Mouse (Mus musculus): ENCODE measurements around the gene Asb18.

Gene Asb18

DNA sequence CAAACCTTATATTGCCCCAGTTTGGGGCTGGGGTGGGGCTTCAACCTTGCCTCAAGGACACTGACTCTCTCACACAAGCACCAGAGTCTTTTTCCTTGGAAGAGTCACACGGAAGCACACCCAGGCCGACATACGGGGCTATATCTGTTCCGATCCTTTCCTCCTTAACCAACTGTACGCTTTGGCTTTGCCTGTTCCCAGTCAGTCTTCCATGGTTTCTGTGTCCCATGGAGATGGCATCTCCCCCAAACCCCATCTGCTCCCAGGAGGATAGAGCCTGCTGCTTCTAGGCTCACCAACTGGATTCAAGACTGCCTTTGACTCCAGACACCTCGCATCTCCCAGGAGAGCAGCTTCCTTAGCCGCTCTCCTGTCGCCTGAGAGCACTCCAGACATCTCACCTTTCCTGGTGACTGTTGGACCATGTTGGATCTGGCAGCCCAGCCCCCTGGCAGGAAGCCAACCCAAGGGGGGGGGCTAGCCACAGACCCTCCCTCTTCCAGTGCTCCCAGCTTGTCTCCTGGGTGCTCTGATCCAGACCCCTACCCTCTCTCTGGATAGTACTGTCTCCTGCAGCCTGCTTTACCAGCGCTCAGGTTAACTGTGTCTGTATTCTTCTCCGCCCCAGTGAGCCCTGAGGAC lies 45.3 kb downstream of the Asb18 start:
- no peak for DNase-seq

GRCm38 (mm10) chr1:89968111-89968851 lies 46.2 kb downstream of the Asb18 start:
- DNase-seq: peak; percentile 70

DNA sequence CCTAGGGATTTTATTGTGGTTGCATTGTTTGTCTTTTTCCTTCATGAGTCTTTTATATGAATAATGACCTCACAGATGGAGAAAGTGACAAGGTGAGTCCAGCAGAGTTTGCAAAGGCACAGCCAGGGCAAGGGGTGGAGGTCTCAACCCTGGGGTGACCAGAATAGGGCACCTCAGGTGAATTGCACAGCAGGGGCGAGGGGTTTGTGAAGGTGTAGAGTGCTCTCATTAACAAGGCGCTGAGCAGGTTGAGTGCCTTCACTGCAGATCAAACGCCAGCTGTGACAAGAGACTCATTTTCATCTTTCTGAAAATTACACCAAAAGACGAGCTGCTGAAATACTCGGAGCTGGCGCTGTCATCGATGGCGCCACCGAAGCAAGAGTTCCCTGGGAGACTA lies 46.9 kb downstream of the Asb18 start:
- no peak for DNase-seq

DNA sequence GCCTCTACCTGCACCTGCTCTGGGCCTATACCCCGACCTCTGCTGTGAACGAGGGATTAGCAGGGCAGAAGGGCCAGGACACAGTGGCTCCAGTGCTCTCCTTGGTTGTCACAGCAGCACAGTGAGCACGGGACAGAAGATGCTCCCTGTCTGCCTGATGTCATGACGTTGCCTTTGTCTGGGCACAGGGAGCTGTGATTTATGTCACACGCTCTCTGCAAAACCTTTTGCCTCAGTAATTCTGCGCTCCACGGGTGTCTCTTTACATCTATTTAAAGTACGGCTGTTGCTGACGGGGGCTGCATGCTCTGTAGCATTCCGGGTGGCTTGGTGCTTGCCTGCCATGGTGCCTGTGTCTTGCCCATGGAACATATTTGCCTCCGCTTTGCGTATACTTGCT lies 50.0 kb downstream of the Asb18 start:
- DNase-seq: no peak

- DNase-seq: no peak
These were observed 51.2 kb downstream of the Asb18 start for GRCm38 (mm10) chr1:89963296-89963695.

DNA sequence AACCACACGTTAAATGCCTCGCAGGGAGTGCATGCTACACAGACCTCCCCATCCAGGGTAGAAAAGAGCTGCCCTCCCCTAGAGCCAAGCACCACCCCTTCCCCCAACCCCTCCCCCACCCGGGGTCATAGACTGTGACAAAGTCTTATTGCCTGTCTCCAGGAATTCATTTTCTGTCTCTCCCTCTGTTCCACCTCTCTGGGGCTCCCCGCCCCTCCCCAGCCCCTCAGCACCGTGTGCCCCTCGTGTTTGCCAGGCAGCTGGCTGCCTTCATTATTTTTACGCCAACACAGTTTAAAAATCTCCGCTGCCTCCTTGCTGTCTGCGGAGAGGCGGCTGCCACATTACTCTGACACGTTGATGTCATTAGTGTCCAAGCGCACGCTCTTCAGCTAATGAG lies 52.4 kb downstream of the Asb18 start:
- DNase-seq: peak; percentile 54

DNA sequence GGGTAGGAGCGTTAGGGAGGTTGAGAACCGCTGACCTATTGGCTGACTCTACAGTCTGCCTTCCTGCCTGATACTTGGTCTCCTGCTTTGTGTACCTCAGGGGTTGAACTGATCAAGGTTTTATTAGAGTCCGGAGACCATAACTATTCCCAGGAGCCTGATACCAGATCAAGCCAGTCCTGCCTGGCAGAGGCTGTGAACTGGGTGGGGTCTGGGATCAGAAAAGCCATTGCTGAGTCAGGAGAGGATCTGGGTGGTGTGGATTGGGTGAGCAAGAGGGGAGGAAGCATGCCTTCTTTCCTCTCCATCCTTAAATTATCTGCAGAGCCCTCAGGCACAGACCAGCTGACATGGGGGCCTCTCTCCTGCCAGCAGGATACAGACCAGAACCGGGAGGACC lies 55.1 kb downstream of the Asb18 start:
- DNase-seq: no peak

DNA sequence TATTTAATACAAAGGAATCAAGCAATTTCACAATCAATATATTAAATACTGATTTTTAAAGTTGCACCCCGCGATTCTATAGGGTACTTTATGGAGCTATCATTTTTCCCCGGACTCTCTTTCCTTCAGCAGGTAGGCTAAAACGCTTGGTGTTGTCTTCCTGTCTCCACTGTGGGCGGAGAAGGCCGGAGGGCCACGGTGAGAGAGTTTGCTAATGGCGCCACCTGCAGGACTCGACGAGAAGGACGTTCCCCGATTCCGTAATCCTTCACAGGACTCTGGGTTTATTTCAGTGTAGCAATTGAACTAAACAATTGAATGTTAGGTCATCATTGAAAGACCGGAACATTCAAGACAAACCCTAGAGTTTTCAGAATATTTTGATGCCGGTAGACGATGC lies 71.3 kb downstream of the Asb18 start:
- DNase-seq: peak; percentile 86

GRCm38 (mm10) chr1:89942395-89942976 lies 72.0 kb downstream of the Asb18 start:
- DNase-seq: no peak

DNA sequence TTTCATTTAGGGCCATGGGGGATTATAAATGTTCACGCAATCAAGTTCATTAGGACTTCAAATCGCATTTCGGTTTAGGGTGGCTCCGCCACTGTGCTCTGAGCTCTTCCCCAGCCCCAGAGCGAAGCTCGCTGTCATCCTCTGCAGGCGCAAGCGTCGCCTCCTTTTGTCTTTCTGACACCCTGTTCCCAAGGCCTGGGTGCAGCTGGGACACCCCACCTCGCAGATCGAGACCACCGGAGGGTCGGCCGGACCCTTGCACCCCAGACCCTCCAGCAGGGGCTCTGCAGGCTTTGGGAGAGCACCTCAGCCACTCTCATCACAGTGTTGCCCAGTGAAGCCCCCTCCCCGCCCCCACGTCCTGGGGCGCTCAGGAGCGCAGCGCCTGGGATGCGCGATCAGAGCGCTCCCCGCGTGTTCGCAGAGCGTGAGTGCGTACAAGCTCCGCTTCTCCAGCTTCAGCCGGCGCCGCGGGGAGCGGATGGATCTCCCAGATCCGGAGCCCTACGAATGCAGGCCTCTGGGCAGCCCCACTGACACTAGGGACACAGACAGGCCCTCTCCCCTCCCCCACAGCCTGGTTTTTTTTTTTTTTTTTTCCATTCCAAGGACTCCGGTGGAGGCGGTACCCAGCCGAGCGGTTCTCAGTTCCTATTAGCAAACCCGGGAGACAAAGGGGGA lies 72.6 kb downstream of the Asb18 start:
- DNase-seq: peak; percentile 75

DNA sequence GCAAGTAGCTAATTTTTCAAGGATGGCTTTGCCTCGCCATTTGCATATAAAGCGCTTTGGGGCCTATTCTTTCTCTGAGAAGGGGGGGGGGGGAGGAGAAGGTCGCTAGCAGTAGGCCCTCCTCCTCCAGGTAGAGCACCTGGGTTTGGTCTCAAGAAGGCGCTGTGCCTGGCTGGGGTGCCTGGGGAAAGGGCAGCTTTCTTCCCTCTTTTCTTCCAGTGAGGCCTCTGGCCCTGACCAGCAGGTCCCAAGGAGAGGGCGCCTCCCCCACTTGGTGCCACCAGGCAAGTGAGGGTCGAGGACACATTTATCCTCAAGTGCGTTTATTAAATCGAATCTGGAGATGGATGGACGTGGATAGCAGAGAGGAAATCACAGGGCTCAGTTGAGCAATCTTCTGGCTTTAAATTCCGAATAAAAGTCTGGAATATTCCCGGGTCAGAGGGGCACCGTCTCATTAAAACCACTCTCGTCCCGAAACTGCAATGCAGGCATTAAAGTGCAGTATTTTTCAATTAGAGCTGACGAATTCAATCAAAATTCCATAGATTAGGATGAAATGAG lies 73.4 kb downstream of the Asb18 start:
- DNase-seq: peak; percentile 41

GRCm38 (mm10) chr1:89939981-89940726 lies 74.3 kb downstream of the Asb18 start:
- DNase-seq: peak; percentile 88

DNA sequence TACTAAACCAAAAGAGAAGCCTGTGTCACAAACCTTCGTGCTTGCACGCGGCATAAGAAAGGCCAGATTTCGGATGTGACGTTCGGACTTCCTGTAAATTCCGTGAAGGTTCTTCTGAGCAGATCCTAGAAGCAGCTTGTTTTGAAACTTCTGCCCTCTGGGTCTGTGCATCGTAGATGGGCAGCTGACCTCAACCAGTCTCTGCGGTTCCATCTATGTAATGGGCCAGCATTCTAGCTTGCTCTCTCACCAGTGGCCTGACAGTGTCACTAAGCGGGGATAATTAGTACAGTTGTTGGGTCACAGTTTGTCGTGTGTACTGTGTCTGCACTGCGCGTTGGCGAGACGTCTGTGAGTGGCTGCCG lies 74.9 kb downstream of the Asb18 start:
- no peak for DNase-seq

DNA sequence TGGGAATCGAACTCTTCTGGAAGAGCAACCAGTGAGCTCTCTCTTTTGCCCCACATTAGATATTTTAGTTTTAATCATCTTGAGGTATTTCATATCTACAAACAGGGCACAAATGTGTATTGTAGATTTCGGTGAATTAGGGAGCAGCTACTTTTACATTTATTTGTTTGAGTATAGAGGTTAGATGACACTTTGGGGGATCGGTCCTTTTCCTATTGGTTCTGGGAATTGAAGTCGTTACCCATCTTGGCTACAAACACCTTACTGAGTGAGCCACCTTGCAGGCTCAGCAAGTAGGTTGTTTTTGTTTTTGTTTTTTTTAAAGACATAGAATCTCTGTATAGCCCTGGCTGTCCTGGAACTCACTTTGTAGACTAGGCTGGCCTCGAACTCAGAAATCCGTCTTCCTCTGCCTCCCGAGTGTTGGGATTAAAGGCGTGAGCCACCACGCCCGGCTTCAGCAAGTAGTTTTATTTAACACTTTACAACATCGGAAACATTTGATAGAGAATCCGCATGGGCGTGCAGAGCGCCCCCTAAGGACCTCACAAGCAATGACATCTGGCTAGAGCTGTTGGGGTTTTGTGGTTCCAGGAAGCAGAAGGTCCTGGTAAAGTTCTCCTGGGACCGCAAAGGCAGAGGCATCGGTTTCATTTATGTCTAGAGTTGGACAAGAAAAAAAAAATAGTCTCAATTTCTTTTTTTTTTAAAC lies 75.4 kb downstream of the Asb18 start:
- DNase-seq: peak; percentile 42

DNA sequence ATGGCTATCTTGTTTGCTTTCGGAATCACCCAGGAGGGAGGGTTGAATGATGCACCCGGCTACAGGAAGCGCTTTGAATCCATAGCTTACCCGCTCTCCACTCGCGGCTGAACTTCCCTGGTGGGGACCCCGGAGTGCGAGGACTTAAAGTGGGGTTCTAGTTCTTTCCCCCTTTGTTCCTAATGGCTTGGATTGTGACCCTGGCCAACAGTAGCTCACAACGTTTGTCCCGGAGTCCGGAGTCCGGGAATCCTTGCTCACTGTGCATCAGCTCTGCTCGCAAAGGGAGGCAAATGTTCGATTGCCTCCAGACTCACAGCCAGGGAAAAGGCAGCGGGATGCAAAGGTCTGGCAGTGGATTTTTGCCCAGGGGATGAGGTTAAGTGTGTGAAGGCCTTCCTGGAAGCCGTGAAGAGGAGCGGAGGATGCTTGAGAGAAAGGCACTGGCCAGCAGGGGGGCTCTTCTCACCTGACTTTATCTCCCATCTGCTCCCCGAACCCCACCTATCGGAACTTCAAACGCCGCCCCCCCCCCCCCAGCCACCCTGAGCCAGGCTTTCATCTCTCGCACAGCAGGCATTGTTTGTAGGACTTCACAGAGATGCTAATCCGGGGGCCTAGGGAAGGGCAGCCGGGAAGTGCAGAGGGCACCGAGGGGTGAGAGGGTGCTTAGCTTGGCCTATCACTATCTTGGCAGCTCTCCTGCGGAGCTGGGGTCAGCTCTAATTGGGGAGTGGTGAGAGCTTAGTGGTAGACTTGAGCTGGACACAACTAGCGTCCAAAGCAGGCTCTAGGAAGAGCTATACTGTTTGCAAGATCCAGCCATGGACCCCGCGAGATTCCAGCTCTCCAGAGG lies 78.7 kb downstream of the Asb18 start:
- DNase-seq: peak; percentile 47

DNA sequence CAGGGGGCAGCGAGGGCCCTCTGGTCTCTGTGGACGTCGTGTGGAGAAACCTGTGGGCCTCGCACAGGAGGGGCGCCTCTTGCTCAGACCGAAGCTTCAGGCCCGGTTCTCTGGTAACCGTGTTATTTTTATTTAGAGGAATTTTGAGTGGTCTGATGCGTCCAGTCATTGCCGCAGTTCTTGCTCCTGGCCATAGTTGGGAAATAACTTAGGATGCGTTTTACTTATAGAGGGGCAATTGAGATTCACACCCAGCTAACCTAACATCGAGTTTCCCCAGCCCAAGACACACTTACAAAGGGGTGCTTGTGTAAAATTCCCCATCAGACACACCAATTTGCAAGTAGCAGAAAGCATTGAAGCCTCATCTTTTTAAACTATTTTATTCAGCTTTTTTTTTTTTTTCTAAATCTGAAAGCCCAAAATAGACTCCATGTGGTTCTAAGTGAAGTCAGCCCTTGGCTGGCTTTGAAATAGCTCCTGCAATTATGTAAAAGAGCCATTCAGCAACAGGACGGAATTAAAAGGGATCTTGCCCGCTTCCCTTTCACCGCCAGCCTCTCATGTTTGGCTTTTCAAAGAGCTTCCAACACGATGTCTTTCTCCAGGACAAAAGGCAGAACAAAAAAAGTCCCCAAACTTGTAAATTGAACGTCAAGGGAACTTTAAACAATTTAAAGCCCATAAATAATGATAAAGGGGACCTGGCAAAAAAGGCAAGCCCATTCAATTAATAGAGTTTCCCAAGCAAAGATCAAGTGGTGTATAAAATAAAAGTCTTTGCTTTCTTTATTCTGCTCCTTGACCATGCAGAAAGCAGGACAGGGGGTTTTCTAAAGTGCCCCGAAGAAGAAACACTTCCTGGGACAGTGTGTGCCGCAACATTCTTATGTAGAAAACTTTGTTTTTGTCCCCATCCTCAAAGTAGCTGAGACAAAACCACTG lies 79.9 kb downstream of the Asb18 start:
- peak; percentile 68 for DNase-seq

DNA sequence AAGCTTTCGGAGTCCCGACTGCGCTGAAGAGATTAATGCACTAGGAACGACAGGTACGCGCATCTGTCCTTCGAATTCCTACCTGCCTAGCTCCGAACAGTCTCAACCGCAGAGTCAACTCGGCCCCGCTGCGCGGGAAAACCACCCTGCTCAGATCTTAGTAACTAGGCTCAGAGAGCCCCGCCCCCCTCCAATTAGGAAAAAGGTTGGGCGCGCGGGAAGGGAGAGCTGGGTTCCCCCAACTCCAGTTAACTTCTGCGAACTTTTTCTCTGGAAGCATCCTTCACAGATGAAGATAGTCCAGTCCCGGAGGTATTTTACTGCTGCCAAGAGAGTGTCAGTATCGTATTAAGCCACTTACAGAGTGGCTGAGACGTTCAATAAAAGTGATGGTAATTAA lies 80.7 kb downstream of the Asb18 start:
- peak; percentile 73 for DNase-seq

GRCm38 (mm10) chr1:89933028-89933427 lies 81.4 kb downstream of the Asb18 start:
- no peak for DNase-seq

DNA sequence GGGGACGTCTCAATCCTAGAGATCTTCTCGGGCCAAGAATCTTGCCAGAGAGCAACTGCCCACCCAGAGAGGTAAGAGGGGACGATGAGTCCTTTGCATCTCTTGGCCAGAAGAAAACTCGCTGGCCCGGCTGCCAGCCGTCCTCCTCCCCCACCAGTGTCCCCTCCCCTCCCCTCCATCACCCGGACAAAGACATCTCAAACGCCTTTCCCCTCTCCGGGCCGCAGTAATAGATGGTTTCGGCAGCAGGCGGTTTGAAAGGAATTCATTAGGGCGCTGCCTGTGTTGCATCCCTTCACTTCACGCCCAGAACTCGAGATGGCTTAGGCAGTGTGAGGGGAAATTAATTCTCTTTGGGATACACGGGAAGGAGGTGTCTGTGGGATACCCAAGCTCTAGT lies 81.8 kb downstream of the Asb18 start:
- peak; percentile 71 for DNase-seq

- peak; percentile 45 for DNase-seq
These were observed 82.4 kb downstream of the Asb18 start for GRCm38 (mm10) chr1:89932021-89932423.

Data from embryo, embryonic 11 days (tissue).